Mouse (Mus musculus) olfactory bulb, adult 2 months (tissue): Measurements from ENCODE around the gene Cebpa. TPM values are rescaled to one million over a fixed set of nuclear protein-coding genes. Genes with fewer than 3 reads are reported as not detected.

Experiments
- H3K27ac ChIP-seq: fragments of 200-500 bp; 2 replicates; pipeline ENCODE4 v1.5.1; 2012; ENCODE audit warnings: low read depth, low read length; ENCODE audit not compliant: insufficient read depth
- H3K4me1 ChIP-seq: fragments of 200-500 bp; 2 replicates; pipeline ENCODE4 v1.6.1; 2012; ENCODE audit warnings: low read length; ENCODE audit not compliant: control insufficient read depth, insufficient read depth
- H3K4me3 ChIP-seq: fragments of 200-500 bp; 2 replicates; pipeline ENCODE4 v1.5.1; 2012; ENCODE audit warnings: mild to moderate bottlenecking, low read depth, low read length, moderate library complexity; ENCODE audit not compliant: insufficient read depth
- CTCF ChIP-seq: fragments of 200-500 bp; IDR thresholded peaks from 2 replicates; pipeline ENCODE4 v1.5.1; 2012; ENCODE audit warnings: low read depth, mild to moderate bottlenecking, low read length, moderate library complexity; ENCODE audit not compliant: insufficient read depth
- POLR2A ChIP-seq: fragments of 200-500 bp; IDR thresholded peaks from 2 replicates; pipeline ENCODE4 v1.6.1; 2012; ENCODE audit warnings: mild to moderate bottlenecking, low read depth, low read length, moderate library complexity; ENCODE audit not compliant: insufficient read depth
- WGBS: fragments of 180-500 bp; shearing (Covaris S2); methylation state at CpG from one replicate; pipeline ENCODE4 v1.1.7; 2018; 5-methylcytosine and 5-hydroxymethylcytosine counted together
- polyA plus RNA-seq: library from polyadenylated mRNA; stranded (reverse); fragments of >200 nt; gene quantifications from 2 replicates; pipeline ENCODE4 v1.2.4, GENCODE M21; 2012; ENCODE audit warnings: low replicate concordance; ENCODE audit not compliant: missing spikeins, insufficient read depth, insufficient read length

Cebpa gene
- polyA plus RNA-seq, 1 experiment, result not detected

- H3K27ac ChIP-seq, result peak overlapping the region; percentile 34
- H3K4me1 ChIP-seq, result peaks cover 29% of the 10 kb centered on the region
- peak overlapping the region; percentile 62 for H3K4me3 ChIP-seq
- TF ChIP-seq CTCF (no peak), POLR2A (no peak)
- WGBS, result under 1% methylated on average over 49 of the region's 49 CpGs
These were observed 853 bp upstream of the Cebpa start for GRCm38 (mm10) chr7:35118099-35118781.

GRCm38 (mm10) chr7:35119506-35120145, 533 bp downstream of the Cebpa start:
- Histone ChIP-seq H3K27ac (no peak overlapping the region), H3K4me3 (peak overlapping the region; percentile 62), H3K4me1 (peaks cover 29% of the 10 kb centered on the region)
- WGBS, result under 1% methylated on average over 83 of the region's 83 CpGs
- no peak for TF ChIP-seq POLR2A
- TF ChIP-seq CTCF, result no peak

- TF ChIP-seq CTCF (no peak), POLR2A (no peak)
- WGBS, result 4% methylated on average over 53 of the region's 53 CpGs
- H3K4me1 ChIP-seq, result peaks cover 29% of the 10 kb centered on the region
These were observed 1.1 kb downstream of the Cebpa start for GRCm38 (mm10) chr7:35120146-35120691.

GRCm38 (mm10) chr7:35121150-35121549, 2.1 kb downstream of the Cebpa start:
- TF ChIP-seq POLR2A (no peak), CTCF (no peak)
- H3K4me3 ChIP-seq, result peak overlapping the region; percentile 62; the same call in 1 of the 2 replicates
- WGBS, result 76% methylated on average over 8 of the region's 8 CpGs
- H3K27ac ChIP-seq, result no peak overlapping the region
- H3K4me1 ChIP-seq, result peaks cover 29% of the 10 kb centered on the region

More at GRCm38 (mm10) chr7:35120146-35120691, 1.1 kb downstream of the Cebpa start:
- Histone ChIP-seq H3K4me3 (peak overlapping the region; percentile 62), H3K27ac (no peak overlapping the region)

GRCm38 (mm10) chr7:35122401-35123320, 3.6 kb downstream of the Cebpa start:
- Histone ChIP-seq H3K4me3 (no peak overlapping the region), H3K4me1 (peaks cover 32% of the 10 kb centered on the region), H3K27ac (no peak overlapping the region)
- TF ChIP-seq CTCF, result no peak
- no peak for TF ChIP-seq POLR2A
- WGBS, result 92% methylated on average over 10 of the region's 10 CpGs

GRCm38 (mm10) chr7:35123431-35123953, 4.4 kb downstream of the Cebpa start:
- WGBS, result 72% methylated on average over 10 of the region's 10 CpGs
- no peak overlapping the region for H3K4me3 ChIP-seq
- no peak overlapping the region for H3K27ac ChIP-seq
- peaks cover 27% of the 10 kb centered on the region for H3K4me1 ChIP-seq
- no peak for TF ChIP-seq POLR2A
- no peak for TF ChIP-seq CTCF

GRCm38 (mm10) chr7:35124216-35124615, 5.1 kb downstream of the Cebpa start:
- H3K4me3 ChIP-seq, result no peak overlapping the region
- TF ChIP-seq POLR2A (no peak), CTCF (no peak)
- no peak overlapping the region for H3K27ac ChIP-seq
- peaks cover 28% of the 10 kb centered on the region for H3K4me1 ChIP-seq
- WGBS, result 84% methylated on average over 5 of the region's 5 CpGs

GRCm38 (mm10) chr7:35124745-35125144, 5.7 kb downstream of the Cebpa start:
- Histone ChIP-seq H3K4me1 (peaks cover 26% of the 10 kb centered on the region), H3K27ac (no peak overlapping the region), H3K4me3 (no peak overlapping the region)
- 85% methylated on average over 6 of the region's 6 CpGs for WGBS
- TF ChIP-seq CTCF (no peak), POLR2A (no peak)
